Mouse (Mus musculus) frontal cortex, postnatal 10 days (tissue): ENCODE data around the gene Slc39a12.

Experiments
- DNase-seq, 2 experiments: peaks; one replicate each; pipeline ENCODE4 v3.0.0; 2022; ENCODE audit warnings: low spot score in 2 of 2, mixed read lengths in 1 of 2

Slc39a12 gene

GRCm38 (mm10) chr2:14388162-14388561 lies at the start of gene Slc39a12:
Gene Slc39a12 (plus strand): TSS chr2:14388316.
- no peak for DNase-seq

DNA sequence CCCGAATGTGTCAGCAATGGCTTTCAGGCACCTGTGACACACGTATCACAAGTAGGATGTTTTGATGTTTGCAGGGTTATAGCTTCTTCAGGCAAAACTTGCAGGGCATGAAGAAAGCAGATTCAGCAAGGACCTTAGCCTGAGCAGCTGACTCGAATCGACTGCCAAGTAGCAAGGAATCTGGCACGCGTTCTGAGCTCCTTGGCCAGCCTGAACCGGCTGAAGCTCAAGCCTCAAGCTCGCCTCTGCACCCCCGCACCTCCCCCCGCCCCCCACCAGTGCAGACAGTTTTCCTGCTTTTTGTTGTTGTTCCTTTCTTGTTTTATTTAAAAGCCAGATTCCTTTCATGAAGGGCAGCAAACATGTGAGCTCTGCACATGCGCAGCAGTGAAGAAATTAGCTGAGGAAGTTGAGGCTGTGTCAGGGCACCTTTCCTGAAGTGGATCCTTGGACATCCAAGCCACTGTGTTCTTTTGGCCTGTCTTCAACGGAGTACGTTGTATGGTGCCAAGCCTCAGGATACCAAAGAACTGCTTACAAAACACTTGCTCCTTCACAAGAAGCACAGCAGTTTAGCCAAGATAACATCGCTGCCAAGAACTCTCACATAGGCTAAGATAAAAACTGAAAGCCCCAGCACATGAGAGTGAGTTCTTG lies 46.3 kb upstream of the Slc39a12 start:
- DNase-seq = peak; percentile 55 to 61

DNA sequence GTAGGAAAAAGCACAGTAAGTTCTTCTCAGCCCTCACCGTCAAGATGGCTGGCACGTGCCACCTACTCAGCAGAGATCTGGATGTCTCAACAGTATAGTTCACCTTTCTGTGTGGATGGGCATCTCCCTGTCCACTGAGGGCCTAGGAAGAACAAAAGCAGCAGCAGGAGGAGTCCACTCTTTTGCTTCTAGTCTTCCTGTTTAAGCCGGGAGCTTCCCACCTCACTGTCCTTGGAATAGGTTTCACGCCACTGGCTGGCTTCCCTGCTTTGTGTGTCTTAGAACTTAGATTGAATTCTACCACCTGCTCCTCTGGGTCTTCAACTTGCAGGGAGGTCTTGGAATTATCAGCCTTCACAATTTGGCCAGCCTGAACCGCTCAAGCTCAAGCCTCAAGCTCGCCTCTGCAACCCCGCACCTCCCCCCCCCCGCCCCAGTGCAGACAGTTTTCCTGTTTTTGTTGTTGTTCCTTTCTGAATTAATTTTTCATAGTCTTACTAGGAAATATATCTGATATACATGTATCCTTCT lies 45.7 kb upstream of the Slc39a12 start:
- DNase-seq = no peak

DNA sequence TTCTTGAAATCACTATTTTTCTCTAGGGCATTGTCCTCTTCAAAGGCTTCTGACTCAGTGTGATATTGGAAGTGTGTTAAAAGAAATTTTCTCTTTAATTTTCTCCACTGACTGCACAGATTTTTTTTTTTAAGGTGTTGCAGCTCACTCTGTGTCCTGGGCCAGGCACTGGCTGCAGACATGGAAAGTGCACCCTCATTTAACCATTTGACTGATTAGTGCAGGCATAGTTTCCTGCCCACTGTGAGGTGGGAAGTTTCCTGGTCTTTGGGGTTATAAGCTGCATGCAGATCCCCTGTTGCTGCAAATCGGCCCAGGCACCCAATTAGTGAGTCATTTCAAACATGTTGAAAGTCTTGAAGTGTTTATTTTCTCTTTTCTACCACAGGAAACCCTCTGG lies 740 bp downstream of the Slc39a12 start:
- no peak for DNase-seq

DNA sequence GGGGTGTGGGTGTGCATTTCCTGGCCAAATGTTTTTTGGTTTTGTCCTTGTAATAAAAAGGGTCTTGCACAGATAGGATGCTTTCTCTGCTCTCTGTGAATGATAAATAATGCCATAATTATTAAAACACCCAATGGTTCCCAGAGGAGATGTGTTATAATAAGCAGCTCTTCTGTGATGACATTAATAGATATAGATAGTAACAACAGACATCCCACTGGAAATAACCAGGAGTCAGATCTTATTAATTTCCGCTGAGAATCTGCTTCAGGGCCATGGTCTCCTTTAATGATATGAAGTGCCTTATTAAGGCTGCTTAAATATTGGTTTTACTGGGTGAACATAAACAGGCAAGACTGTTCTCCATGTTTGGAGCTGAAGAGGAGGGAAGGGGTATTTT lies 2.8 kb downstream of the Slc39a12 start:
- no peak for DNase-seq

- no peak for DNase-seq
These were observed 14.9 kb downstream of the Slc39a12 start for GRCm38 (mm10) chr2:14403000-14403399.

- DNase-seq = no peak
These were observed 40.9 kb downstream of the Slc39a12 start for GRCm38 (mm10) chr2:14428987-14429386.

DNA sequence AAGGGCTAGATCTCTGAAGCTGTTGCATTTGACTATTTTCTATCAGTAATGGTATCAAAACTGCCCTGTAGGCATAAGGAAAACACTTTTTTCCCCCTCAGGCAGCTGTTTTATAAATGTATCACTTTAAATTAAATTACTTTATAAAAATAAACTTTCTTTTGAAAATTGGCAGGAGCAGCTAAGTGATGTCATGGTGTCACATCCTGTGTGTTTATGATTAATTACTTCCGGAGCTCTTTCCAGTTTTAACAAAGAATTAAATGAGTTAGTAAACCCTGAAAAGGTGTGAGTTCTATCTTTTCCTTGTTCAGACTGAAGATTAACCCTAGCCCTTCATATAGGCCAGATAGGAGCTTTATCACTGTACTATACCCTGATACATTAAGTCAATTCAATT lies 59.2 kb downstream of the Slc39a12 start:
- no peak for DNase-seq

DNA sequence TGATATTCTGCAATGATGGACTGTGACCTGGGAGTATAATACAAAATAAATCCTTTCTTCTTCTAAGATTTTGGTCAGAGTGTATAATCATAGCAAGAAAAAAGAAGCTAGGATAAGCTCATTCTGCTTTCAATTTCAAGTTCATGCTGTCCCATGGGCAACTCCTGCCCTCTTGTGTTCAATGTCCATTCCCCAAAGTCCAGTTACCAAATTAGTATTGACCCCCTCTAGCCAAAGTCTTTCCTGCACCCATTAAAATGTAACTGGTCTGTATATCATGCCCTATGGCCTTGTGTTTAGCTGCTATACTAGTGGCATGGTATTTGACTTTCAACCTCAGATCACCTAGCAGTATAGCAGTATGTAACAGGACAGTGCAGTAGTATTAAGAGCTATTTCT lies 62.8 kb downstream of the Slc39a12 start:
- DNase-seq = no peak

DNA sequence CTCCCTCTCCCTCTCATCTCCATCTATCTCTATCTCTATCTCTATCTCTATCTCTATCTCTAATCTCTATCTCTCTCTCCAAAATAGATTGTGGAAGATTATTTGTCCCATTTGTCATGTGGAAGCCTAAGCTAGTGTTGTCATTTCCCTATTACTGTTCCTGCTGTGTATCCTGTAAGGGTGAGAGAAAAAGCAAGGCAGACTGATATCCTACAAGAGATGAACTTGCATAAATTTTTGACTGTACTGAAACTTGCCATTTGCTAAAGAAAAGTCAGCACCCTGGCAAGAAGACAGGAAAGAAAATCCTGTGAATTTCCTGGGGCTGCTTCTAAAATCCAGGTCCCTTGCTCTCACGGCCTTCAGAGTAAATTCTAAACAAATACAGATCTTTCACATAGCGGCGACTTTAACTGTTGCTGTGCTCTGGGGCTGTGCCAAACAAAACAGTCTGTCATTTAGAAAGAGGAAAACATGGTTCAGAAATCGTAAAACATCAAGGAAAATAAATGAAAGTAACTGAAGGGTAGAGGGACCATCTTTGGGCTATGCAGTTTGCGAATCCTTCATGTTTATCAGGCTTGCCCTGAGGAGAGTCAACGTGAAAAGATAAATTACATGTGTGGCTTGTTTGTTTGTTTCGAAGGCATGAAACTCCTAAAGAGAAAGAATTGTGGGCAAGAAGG lies 67.0 kb downstream of the Slc39a12 start:
- no peak for DNase-seq

- DNase-seq = no peak
These were observed 76.3 kb downstream of the Slc39a12 start for GRCm38 (mm10) chr2:14464438-14464837.

GRCm38 (mm10) chr2:14494132-14494531 lies 106.0 kb downstream of the Slc39a12 start:
- DNase-seq = no peak

GRCm38 (mm10) chr2:14496150-14496549 lies 108.0 kb downstream of the Slc39a12 start:
- no peak for DNase-seq

GRCm38 (mm10) chr2:14502482-14502881 lies 114.4 kb downstream of the Slc39a12 start:
- DNase-seq = no peak

DNA sequence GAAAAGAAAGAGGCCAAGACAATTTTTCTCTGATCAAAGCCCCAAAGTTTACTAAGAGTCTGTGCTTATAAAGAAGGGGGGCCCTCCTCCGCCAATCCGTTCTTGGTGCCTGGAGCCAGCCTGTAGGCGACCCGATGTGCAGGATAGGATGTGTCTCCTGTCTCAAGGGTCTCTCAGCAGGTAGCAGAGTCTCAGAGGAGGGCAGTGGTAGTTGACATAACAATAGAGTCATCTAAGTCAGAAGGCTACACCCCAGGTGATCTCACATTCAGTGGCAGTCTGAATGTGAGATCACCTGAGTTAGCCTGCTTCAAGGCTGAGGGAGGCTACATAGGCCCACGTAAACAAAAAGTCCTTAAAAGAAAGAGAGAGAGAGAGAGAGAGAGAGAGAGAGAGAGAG lies 130.1 kb downstream of the Slc39a12 start:
- no peak for DNase-seq

- no peak for DNase-seq
These were observed 146.4 kb downstream of the Slc39a12 start for GRCm38 (mm10) chr2:14534325-14535077.

GRCm38 (mm10) chr2:14535246-14535671 lies 147.1 kb downstream of the Slc39a12 start:
- DNase-seq = no peak

DNA sequence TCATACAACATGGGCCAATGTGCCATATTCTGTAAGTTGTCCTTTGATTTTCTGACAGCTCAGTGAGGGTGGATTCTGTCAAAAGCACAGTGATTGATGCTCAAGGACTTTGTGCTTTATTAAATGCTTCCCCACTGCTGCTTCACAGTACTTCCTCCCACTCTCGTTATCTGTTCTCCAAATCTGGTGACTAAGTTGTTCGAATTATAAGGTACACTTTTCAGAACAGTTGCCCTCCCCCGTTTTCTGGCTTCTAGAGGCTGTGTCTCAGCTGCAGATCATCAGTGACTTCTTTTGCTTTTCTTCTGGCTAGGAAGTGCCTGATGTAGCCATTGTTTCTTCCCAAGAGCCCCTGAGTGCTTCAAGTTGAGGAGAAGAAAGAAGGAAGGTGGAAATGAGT lies 149.7 kb downstream of the Slc39a12 start:
- DNase-seq = no peak

GRCm38 (mm10) chr2:14543355-14543754 lies 155.2 kb downstream of the Slc39a12 start:
- peak in 1 of 2 experiments; percentile 8 for DNase-seq

GRCm38 (mm10) chr2:14543773-14544172 lies 155.7 kb downstream of the Slc39a12 start:
- DNase-seq = no peak
